Mouse (Mus musculus) liver, embryonic 16.5 days (tissue): ENCODE results near the gene U2af2. TPM values are rescaled to one million over a fixed set of nuclear protein-coding genes. Genes with fewer than 3 reads are reported as not detected.

ENCODE experiments used
- ATAC-seq: fragments of 200-750 bp; cut with Nextera tagmentation; 2 replicates; pipeline ENCODE4 v1.8.0; 2017; ENCODE audit warnings: low read depth, mild to moderate bottlenecking, moderate number of reproducible peaks, moderate library complexity
- H3K27ac ChIP-seq: fragments of 300-500 bp; sonication (generic); 2 replicates; pipeline ENCODE4 v1.5.1; 2014; ENCODE audit warnings: mild to moderate bottlenecking, low read length
- H3K27me3 ChIP-seq: fragments of 300-500 bp; sonication (generic); 2 replicates; pipeline ENCODE4 v1.6.1; 2014; ENCODE audit warnings: low read depth, low read length, mixed read lengths; ENCODE audit not compliant: control insufficient read depth, insufficient read depth
- H3K36me3 ChIP-seq: fragments of 300-500 bp; sonication (generic); 2 replicates; pipeline ENCODE4 v1.6.1; 2014; ENCODE audit warnings: mild to moderate bottlenecking; ENCODE audit not compliant: control insufficient read depth, insufficient read depth
- H3K4me1 ChIP-seq: fragments of 300-500 bp; sonication (generic); 2 replicates; pipeline ENCODE4 v1.6.1; 2014; ENCODE audit warnings: low read depth, low read length, mixed read lengths; ENCODE audit not compliant: control insufficient read depth
- H3K4me2 ChIP-seq: fragments of 300-500 bp; sonication (generic); 2 replicates; pipeline ENCODE4 v1.6.1; 2014; ENCODE audit warnings: low read depth, low read length, mixed read lengths
- H3K4me3 ChIP-seq: fragments of 300-500 bp; sonication (generic); 2 replicates; pipeline ENCODE4 v1.5.1; 2014; ENCODE audit warnings: low read depth, mild to moderate bottlenecking, low read length
- H3K9ac ChIP-seq: fragments of 300-500 bp; sonication (generic); 2 replicates; pipeline ENCODE4 v1.6.1; 2014; ENCODE audit warnings: low read depth, low read length
- H3K9me3 ChIP-seq: fragments of 300-500 bp; sonication (generic); replicated peaks from 2 replicates; pipeline ENCODE4 v1.6.1; 2016; ENCODE audit warnings: low read length; ENCODE audit not compliant: control insufficient read depth
- WGBS: fragments of 180-500 bp; shearing (Covaris S2); extraction: QIAGEN DNeasy Blood & Tissue Kit; methylation state at CpG from one replicate; pipeline ENCODE4 v1.1.7; 2014; ENCODE audit not compliant: insufficient replicate concordance; 5-methylcytosine and 5-hydroxymethylcytosine counted together
- polyA plus RNA-seq: library from polyadenylated mRNA; unstranded; fragments of >200 nt; fragmentation: Nextera tagmentation; extraction: Ambion mirVana; gene quantifications from 2 replicates; pipeline ENCODE4 v1.2.1, GENCODE M21; 2015

Gene U2af2
- polyA plus RNA-seq, 1 experiment from 2014 or later = 48.2 TPM

DNA sequence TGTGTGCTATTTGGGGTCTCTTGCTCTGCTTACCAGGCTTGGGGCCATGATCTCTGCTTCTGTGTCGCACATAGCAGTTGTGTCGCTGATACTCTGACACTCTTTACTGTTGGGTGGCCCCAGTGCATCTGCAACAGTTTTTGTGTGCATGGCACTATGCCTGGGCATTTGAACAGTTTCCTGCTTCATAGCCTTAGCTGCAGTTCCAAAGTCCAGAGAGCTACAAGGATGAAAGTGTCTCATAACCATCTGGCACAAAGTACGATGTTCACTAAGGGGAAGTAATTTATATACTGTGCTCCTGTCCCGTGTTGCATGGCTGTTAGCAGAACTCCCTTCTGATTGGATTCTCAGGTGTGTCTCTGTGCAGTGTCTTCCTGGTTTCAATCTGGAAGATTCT is 25.9 kb downstream of the U2af2 start:
- Histone ChIP-seq H3K4me1 (peaks cover 28% of the 10 kb centered on the region), H3K36me3 (peaks cover 66% of the 10 kb centered on the region), H3K27ac (no peak overlapping the region), H3K9me3 (no peaks in the 10 kb centered on the region), H3K9ac (no peak overlapping the region), H3K27me3 (no peaks in the 10 kb centered on the region), H3K4me3 (no peak overlapping the region), H3K4me2 (no peak overlapping the region)
- ATAC-seq = no peak
- WGBS = 74% methylated on average over 4 of the region's 4 CpGs

DNA sequence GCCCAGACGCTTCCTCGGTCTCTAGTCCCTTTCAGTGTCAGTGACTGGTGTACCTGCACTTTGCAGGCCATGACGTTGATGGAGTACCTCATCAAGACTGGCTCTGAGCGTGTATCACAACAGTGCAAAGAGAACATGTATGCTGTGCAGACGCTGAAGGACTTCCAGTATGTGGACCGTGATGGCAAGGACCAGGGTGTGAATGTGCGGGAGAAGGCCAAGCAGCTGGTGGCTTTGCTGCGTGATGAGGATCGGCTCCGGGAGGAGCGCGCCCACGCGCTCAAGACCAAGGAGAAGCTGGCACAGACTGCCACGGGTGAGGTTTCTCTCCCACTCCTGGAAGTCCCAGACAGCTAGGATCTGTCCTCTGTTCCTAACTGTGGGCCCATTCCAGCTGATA is 27.9 kb downstream of the U2af2 start:
- Histone ChIP-seq H3K27ac (no peak overlapping the region), H3K9me3 (no peaks in the 10 kb centered on the region), H3K4me1 (peaks cover 15% of the 10 kb centered on the region), H3K9ac (no peak overlapping the region), H3K4me2 (no peak overlapping the region), H3K27me3 (no peaks in the 10 kb centered on the region), H3K4me3 (no peak overlapping the region), H3K36me3 (peaks cover 71% of the 10 kb centered on the region)
- no peak for ATAC-seq
- 91% methylated on average over 15 of the region's 15 CpGs for WGBS

DNA sequence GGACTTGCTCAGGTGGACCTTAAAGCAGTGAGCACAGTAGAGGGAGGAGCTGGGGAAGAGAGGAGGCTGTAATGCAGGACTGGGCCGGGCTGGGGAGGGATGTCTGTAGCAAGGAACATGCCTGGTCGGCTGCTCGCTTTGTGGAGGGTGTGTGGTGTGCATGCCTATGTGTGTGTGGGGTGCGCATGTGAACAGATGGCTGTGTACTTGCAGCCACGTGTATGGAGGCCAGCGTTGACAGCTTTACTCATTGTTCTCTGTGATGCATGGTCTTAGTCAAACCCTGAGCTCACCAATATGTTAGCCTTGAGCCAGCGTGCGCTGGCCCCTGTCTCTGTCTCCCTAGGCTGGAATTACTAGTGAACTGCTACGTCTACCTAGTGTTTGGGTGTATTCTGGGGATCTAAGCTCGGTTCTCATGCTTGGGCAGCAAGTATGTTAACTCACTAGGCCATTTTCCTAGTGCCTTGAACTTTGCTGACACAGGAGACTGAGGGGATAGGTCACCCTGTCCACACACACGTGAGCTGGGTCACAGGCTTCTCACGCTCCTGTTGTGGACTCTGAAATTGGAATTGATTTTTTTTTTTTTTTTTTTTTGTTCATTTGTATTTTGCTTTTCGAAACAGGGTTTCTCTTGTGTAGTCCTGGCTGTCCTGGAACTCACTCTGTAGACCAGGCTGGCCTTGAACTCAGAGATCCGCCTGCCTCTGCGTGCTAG is 29.2 kb downstream of the U2af2 start:
- peak; percentile 36 for ATAC-seq
- H3K9ac ChIP-seq = no peak overlapping the region
- H3K4me2 ChIP-seq = no peak overlapping the region
- no peaks in the 10 kb centered on the region for H3K9me3 ChIP-seq
- no peak overlapping the region for H3K27ac ChIP-seq
- peaks cover 76% of the 10 kb centered on the region for H3K36me3 ChIP-seq
- WGBS = 82% methylated on average over 15 of the region's 15 CpGs
- peaks cover 10% of the 10 kb centered on the region for H3K4me1 ChIP-seq
- no peak overlapping the region for H3K4me3 ChIP-seq
- H3K27me3 ChIP-seq = no peaks in the 10 kb centered on the region

DNA sequence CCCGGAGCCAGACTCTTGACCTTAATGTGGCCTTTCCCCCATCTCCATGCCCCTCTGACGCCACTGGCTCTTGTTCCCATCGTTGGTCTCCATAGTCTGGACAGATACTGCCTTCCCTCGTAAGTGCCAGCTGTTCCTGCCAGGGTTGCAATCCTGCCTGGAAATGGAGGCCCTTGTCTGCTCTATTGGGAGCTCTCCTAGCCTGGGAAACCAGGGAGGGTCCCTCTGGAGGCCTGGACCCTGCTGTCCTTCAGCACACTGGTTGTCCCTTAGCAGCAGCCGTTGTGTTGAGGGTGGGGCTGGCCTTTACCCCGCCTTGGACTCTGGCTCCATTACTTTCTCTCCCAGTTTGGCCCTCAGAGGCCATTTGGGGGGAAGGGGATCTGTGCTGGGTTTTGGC is 30.4 kb downstream of the U2af2 start:
- Histone ChIP-seq H3K36me3 (peaks cover 78% of the 10 kb centered on the region), H3K4me3 (no peak overlapping the region), H3K27ac (no peak overlapping the region), H3K9me3 (no peaks in the 10 kb centered on the region), H3K27me3 (no peaks in the 10 kb centered on the region), H3K4me1 (peaks cover 10% of the 10 kb centered on the region), H3K9ac (no peak overlapping the region), H3K4me2 (no peak overlapping the region)
- 87% methylated on average over 6 of the region's 6 CpGs for WGBS
- ATAC-seq = no peak

DNA sequence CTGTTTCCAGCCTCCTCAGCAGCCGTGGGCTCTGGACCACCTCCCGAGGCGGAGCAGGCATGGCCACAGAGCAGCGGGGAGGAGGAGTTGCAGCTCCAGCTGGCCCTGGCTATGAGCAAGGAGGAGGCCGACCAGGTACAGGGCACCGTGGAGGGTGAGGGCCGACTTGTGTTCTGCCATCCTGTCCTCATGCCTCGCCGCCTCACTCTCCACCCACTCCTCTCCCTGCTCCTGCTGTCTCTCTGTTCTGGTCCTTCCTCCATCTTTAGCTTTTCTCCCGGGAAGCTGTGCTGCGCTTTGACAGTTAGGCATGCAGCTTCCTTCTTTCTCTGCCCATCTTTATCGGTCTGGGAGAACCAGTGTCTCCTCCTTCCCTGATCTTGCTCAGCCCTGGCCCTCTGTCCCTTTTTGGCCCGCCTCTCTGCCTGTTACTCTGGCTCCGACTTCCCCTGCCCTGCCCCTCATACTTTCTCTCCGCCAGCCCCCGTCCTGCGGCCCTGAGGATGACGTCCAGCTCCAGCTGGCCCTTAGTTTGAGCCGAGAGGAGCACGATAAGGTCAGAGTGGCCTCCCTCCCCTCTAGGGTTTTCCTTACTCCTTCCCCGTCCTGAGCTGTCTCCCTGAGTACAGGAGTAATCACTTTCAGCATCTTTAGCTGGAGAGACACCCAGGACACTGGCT is 31.0 kb downstream of the U2af2 start:
- H3K27me3 ChIP-seq = no peaks in the 10 kb centered on the region
- ATAC-seq = no peak
- H3K27ac ChIP-seq = no peak overlapping the region
- H3K4me3 ChIP-seq = no peak overlapping the region
- peaks cover 82% of the 10 kb centered on the region for H3K36me3 ChIP-seq
- 83% methylated on average over 21 of the region's 21 CpGs for WGBS
- peaks cover 6% of the 10 kb centered on the region for H3K4me1 ChIP-seq
- no peak overlapping the region for H3K9ac ChIP-seq
- H3K9me3 ChIP-seq = no peaks in the 10 kb centered on the region
- no peak overlapping the region for H3K4me2 ChIP-seq

DNA sequence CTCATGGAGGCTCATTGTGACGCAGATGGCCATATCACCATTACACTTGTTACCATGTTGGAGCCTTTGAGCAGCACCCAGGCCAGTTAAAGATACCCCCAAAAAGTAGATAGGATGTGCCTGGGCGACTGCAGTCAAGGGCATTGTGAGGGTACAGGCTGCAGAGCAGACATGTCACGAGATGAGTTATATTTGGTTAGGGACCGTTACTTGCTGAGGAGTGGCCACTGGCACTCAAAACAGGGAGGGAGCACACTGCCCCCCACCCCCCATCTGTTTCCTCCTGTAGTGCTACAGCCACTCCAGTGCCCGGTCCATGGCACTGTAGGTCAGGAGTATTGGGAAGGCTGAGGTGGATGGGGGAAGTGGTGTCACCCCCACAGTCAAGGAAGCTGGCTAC is 36.8 kb downstream of the U2af2 start:
- 84% methylated on average over 5 of the region's 5 CpGs for WGBS

DNA sequence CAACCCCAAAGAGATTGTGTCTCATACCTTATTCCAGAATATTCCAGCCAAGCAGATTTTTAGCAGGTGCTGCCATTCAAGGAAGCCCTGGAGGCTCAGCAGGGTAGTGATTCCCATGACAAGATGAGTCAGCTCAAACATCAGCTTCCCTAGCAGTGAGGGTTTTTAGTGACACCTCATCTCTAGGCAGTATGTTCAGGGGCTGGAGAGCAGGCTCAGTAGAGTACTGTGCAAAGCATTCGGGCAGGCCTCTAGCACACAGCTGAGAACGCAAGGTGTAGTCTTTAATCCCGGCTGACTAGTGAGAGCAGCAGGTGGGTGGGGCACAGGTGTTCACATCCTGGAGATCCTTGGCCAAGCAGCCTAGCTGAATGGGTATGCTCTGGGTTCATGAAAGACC is 37.9 kb downstream of the U2af2 start:
- no peak overlapping the region for H3K4me3 ChIP-seq
- no peak for ATAC-seq
- WGBS = 67% methylated on average over 3 of the region's 3 CpGs
- no peaks in the 10 kb centered on the region for H3K27me3 ChIP-seq
- no peak overlapping the region for H3K27ac ChIP-seq
- H3K9ac ChIP-seq = no peak overlapping the region
- peaks cover 32% of the 10 kb centered on the region for H3K36me3 ChIP-seq
- H3K9me3 ChIP-seq = no peaks in the 10 kb centered on the region
- no peaks in the 10 kb centered on the region for H3K4me1 ChIP-seq
- H3K4me2 ChIP-seq = no peak overlapping the region

More for the DNA sequence above, 36.8 kb downstream of the U2af2 start:
- Histone ChIP-seq H3K27me3 (no peaks in the 10 kb centered on the region), H3K36me3 (peaks cover 41% of the 10 kb centered on the region), H3K4me1 (no peaks in the 10 kb centered on the region), H3K9ac (no peak overlapping the region), H3K27ac (no peak overlapping the region), H3K4me2 (no peak overlapping the region), H3K4me3 (no peak overlapping the region), H3K9me3 (no peaks in the 10 kb centered on the region)
- no peak for ATAC-seq

DNA sequence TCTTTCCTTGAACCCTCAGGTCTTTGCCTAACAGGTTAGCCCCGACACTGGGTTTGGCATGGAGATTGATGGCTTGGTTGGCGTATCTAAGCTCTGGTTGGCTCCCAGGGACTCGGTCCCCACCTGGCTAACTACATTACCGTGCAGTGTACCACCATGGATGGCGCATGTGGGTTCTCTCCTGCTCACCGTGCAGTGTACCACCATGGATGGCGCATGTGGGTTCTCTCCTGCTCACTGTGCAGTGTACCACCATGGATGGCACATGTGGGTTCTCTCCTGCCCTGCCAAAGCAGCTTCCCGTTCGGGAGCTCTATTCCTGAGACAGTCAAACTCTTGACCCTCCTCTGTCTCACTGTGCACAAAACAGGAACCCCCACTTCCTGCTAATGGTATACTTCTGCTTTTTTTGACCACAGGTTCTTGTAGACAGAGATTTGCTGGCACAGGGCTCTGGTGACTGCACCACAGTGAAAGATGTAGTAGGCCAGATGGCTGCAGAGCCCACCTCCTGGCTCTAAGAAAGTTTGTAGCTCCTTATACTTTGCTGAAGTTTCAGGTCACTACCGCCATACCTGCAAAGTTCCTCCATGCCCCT is 39.2 kb downstream of the U2af2 start:
- ATAC-seq = peak; percentile 17
- Histone ChIP-seq H3K36me3 (peaks cover 18% of the 10 kb centered on the region), H3K27me3 (no peaks in the 10 kb centered on the region), H3K9ac (no peak overlapping the region), H3K4me3 (no peak overlapping the region), H3K27ac (no peak overlapping the region), H3K4me2 (no peak overlapping the region), H3K4me1 (no peaks in the 10 kb centered on the region), H3K9me3 (no peaks in the 10 kb centered on the region)
- 34% methylated on average over 10 of the region's 10 CpGs for WGBS

DNA sequence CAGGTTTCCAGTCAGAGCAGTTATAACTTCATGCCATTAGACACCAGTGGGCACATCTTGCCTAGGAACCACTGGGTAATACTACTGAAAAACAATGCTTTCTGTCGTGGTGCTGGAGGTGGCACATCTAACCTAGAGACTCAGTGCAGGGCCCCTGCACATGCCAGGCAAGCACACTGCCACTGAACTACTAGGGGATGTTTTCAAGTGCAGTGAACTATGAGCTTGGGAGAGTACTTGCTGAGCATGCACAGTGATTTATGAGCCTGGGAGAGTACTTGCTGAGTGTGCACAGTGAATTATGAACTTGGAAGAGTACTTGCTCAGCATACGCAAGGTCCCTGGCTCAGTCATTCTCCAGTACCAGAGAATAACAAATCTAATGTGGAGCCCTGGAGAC is 40.6 kb downstream of the U2af2 start:
- H3K27me3 ChIP-seq = no peaks in the 10 kb centered on the region
- no peaks in the 10 kb centered on the region for H3K9me3 ChIP-seq
- WGBS = 64% methylated on average over 2 of the region's 2 CpGs
- H3K4me1 ChIP-seq = no peaks in the 10 kb centered on the region
- H3K9ac ChIP-seq = no peak overlapping the region
- H3K4me3 ChIP-seq = no peak overlapping the region
- no peak overlapping the region for H3K4me2 ChIP-seq
- H3K36me3 ChIP-seq = peaks cover 11% of the 10 kb centered on the region
- no peak for ATAC-seq
- no peak overlapping the region for H3K27ac ChIP-seq
